Mouse (Mus musculus) midbrain, embryonic 13.5 days (tissue): ENCODE data around the gene Snw1. TPM values are rescaled to one million over a fixed set of nuclear protein-coding genes. Genes with fewer than 3 reads are reported as not detected.

ENCODE experiments used
- ATAC-seq: fragments of 200-750 bp; cut with Nextera tagmentation; 2 replicates; pipeline ENCODE4 v1.8.0; 2017; ENCODE audit warnings: mild to moderate bottlenecking, moderate TSS enrichment, moderate library complexity
- H3K27ac ChIP-seq: fragments of 300-500 bp; sonication (generic); 2 replicates; pipeline ENCODE4 v1.5.1; 2015; ENCODE audit warnings: inconsistent platforms, mild to moderate bottlenecking, moderate library complexity
- H3K27me3 ChIP-seq: fragments of 300-500 bp; sonication (generic); 2 replicates; pipeline ENCODE4 v1.6.1; 2015; ENCODE audit warnings: mild to moderate bottlenecking, inconsistent platforms
- H3K36me3 ChIP-seq: fragments of 300-500 bp; sonication (generic); 2 replicates; pipeline ENCODE4 v1.6.1; 2015; ENCODE audit warnings: mild to moderate bottlenecking, inconsistent platforms
- H3K4me1 ChIP-seq: fragments of 300-500 bp; sonication (generic); replicated peaks from 2 replicates; pipeline ENCODE4 v1.6.1; 2015; ENCODE audit warnings: inconsistent platforms
- H3K4me2 ChIP-seq: fragments of 300-500 bp; sonication (generic); replicated peaks from 2 replicates; pipeline ENCODE4 v1.6.1; 2015; ENCODE audit warnings: moderate library complexity, mild to moderate bottlenecking, inconsistent platforms
- H3K4me3 ChIP-seq: fragments of 300-500 bp; sonication (generic); replicated peaks from 2 replicates; pipeline ENCODE4 v1.5.1; 2015; ENCODE audit warnings: mild to moderate bottlenecking, inconsistent platforms
- H3K9ac ChIP-seq: fragments of 300-500 bp; sonication (generic); replicated peaks from 2 replicates; pipeline ENCODE4 v1.6.1; 2015; ENCODE audit warnings: mild to moderate bottlenecking, inconsistent platforms
- H3K9me3 ChIP-seq: fragments of 300-500 bp; sonication (generic); 2 replicates; pipeline ENCODE4 v1.6.1; 2016; ENCODE audit warnings: mild to moderate bottlenecking, inconsistent platforms
- WGBS: fragments of 180-500 bp; shearing (Covaris S2); methylation state at CpG from one replicate; pipeline ENCODE4 v1.1.7; 2015; 5-methylcytosine and 5-hydroxymethylcytosine counted together
- polyA plus RNA-seq: library from polyadenylated mRNA; unstranded; fragments of >200 nt; fragmentation: Nextera tagmentation; extraction: Ambion mirVana; gene quantifications from 2 replicates; pipeline ENCODE4 v1.2.1, GENCODE M21; 2015

Snw1 gene
- polyA plus RNA-seq, 1 experiment from 2014 or later, result 132 TPM

DNA sequence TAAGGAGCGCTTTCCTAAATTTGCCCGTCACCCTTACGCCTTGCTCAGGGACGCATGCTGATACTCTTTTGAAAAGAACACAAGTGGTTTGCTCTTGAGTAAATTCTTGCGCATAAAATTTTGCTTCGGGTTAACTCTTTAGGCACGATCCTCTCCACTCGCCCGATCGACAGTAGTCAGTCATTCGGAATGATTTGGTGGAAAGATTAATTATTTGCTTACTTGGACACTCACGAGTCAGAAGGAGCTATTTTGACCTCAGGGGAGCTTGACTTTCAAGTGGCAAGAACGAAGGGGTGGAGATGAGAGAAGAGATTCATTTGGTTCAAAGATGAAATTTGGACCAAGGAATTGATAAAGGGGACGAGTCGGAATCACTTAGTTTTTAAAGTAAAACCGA, 27.9 kb downstream of the Snw1 start:
- Histone ChIP-seq H3K4me2 (peak overlapping the region; percentile 95), H3K9me3 (no peaks in the 10 kb centered on the region), H3K4me3 (peak overlapping the region; percentile 99), H3K36me3 (peaks cover 52% of the 10 kb centered on the region), H3K4me1 (peaks cover 27% of the 10 kb centered on the region), H3K27ac (no peak overlapping the region), H3K27me3 (no peaks in the 10 kb centered on the region), H3K9ac (peak overlapping the region; percentile 94; the same call in 1 of the 2 replicates)
- 5% methylated on average over 16 of the region's 16 CpGs for WGBS
- ATAC-seq, result peak; percentile 15; the same call in 1 of the 2 replicates

DNA sequence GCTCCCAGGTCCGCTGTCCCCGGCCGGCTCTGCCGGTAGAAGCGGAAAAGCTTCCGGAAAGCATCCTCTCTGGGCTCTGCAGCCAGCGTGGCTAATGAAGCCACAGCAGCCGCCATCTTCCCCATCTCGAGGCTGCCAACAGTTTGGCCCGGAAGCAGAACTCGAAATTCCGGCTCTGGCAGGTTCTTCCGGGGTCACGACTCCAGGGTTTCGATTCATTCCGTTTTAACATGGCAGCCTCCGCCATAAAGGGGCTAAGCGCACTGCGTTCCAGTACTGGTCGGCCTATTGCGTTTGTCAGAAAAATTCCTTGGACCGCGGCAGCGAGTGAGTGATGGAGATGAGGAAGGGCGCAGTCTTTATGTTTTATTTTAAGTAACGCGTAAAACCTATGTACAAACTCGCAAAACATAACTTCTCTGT, 28.4 kb downstream of the Snw1 start, which contains the start of the genes Slirp and Alkbh1:
Gene Slirp, plus strand, starts transcription at position 197 of the 423 bp plus-strand sequence.
Gene Alkbh1, minus strand, starts transcription at position 318 of the 423 bp plus-strand sequence.
- Histone ChIP-seq H3K4me2 (peak within 1 kb of the TSS; percentile 95), H3K4me1 (peaks cover 27% of the 10 kb centered on the region), H3K27ac (peak within 1 kb of the TSS; percentile 87), H3K36me3 (peaks cover 54% of the 10 kb centered on the region), H3K4me3 (peak within 1 kb of the TSS; percentile 99), H3K9ac (peak within 1 kb of the TSS; percentile 94), H3K27me3 (no peaks in the 10 kb centered on the region), H3K9me3 (no peaks in the 10 kb centered on the region)
- under 1% methylated on average over 28 of the region's 28 CpGs for WGBS
- ATAC-seq, result peak; percentile 97

DNA sequence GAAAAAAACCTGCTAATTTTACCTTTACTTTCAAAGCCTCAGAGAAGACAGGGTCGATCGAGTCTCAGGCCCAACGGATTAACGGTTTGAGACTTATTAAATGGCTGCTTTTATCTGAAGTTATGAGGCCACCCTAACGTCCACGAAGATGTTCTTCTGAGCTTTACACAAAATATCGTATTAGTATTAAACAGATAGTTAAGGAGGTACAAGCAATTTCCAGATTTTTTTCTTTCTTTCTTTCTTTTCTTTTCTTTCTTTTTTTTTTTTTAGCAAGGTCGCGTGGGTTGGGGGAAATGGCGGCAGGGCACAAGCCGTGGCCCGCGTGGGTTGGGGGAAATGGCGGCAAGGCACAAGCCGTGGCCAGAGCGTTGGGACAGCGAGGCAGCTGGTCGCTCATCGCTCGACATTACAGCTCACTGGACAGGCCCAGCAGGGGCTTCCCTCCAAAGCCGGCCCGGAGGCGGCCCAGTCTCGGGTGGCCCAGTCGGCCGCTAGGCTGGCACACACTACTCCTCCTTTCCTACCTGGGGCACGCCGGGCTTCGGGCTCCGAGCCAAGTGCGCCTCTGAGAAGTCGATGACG, 28.9 kb downstream of the Snw1 start:
- ATAC-seq, result peak; percentile 95
- Histone ChIP-seq H3K27me3 (no peaks in the 10 kb centered on the region), H3K9ac (peak overlapping the region; percentile 94), H3K4me2 (peak overlapping the region; percentile 95), H3K36me3 (peaks cover 54% of the 10 kb centered on the region), H3K4me3 (peak overlapping the region; percentile 99), H3K9me3 (no peaks in the 10 kb centered on the region), H3K4me1 (peaks cover 27% of the 10 kb centered on the region), H3K27ac (peak overlapping the region; percentile 87)
- under 1% methylated on average over 33 of the region's 33 CpGs for WGBS

DNA sequence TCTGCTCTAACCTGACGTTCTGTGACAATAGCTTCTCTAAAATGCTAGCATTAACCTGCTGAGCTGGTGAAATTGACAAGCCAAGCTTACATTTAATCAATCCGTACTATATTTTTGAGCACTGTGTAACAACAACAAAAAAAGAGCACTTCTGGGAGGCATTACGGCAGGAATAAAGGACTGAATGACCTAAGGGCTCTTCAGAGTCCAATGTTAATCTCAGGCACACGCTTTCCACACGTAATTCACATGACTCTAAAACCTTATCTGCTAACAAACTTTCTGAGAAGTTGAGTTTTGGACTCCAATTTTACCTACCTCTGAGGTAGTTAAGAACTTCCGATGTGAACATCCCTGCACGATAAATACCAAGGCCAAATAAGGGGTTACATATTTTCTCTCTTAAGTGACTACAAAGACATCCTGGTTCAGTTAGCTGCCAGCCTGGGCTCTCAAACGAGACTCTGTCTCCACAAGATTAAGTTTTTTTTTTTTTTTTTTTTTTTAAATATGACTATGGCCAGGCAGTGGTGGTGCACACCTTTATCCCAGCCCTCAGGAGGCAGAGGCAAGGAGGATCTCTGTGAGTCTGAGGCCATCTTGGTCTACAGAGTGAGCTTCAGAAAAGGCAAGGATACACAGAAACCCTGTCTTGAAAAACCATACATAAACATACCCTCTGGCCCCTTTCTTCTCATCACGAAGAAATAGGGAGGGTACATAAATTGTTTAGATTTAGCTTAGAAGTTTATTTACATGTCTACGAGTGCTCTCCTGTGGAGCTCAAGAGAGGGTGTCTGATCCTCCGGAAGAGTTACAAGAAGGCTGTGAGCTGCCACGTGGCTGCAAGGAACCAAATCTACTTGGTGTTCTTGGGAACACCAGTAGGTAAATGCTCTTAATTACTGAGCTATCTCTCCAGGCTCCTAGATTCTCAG, 29.6 kb downstream of the Snw1 start:
- no peak for ATAC-seq
- peak overlapping the region; percentile 95 for H3K4me2 ChIP-seq
- H3K27me3 ChIP-seq, result no peaks in the 10 kb centered on the region
- peaks cover 27% of the 10 kb centered on the region for H3K4me1 ChIP-seq
- peak overlapping the region; percentile 99 for H3K4me3 ChIP-seq
- peak overlapping the region; percentile 94 for H3K9ac ChIP-seq
- no peaks in the 10 kb centered on the region for H3K9me3 ChIP-seq
- 26% methylated on average over 12 of the region's 12 CpGs for WGBS
- no peak overlapping the region for H3K27ac ChIP-seq
- peaks cover 55% of the 10 kb centered on the region for H3K36me3 ChIP-seq

DNA sequence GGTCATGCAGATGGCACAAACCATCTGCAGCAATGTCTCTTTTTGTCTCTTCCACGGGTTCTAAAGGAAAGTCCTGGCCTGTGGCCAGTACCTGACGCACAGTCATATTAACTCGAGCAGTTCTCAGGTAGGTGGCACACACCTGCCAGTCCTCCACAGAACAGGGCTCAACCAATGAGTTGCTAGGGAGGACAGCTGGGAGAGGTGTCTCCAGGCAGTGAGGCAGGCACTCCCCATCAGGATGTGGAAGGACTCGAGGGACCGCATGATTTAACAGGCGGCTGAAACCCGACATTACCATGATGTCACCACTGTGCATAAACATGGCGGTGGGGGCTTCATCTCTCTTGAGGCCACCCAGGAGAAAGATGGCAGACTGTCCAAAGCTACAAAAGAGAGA, 43.2 kb downstream of the Snw1 start:
- no peaks in the 10 kb centered on the region for H3K9me3 ChIP-seq
- no peak overlapping the region for H3K27ac ChIP-seq
- ATAC-seq, result no peak
- 88% methylated on average over 8 of the region's 8 CpGs for WGBS
- H3K4me3 ChIP-seq, result no peak overlapping the region
- H3K27me3 ChIP-seq, result no peaks in the 10 kb centered on the region
- no peak overlapping the region for H3K9ac ChIP-seq
- peaks cover 75% of the 10 kb centered on the region for H3K36me3 ChIP-seq
- H3K4me2 ChIP-seq, result no peak overlapping the region
- H3K4me1 ChIP-seq, result peaks cover 9% of the 10 kb centered on the region

DNA sequence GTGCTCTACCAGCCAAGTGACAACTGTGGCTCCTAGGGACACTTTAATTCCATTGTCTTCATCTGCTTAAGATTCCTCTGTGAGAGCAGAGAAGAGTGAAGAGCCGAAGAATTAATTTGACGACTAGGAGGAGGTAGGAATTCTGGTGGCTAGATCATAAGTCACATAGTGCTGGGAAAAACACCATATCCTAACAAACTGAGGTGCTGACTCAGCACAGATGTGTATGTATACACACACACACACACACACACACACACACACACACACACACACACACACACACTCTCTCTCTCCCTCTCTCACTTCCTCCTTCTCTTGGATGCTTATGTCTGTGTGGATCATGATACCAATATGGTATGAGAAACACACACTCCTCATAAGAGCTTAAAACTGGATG, 43.8 kb downstream of the Snw1 start:
- Histone ChIP-seq H3K27me3 (no peaks in the 10 kb centered on the region), H3K9me3 (no peaks in the 10 kb centered on the region), H3K4me1 (peaks cover 12% of the 10 kb centered on the region), H3K9ac (no peak overlapping the region), H3K4me3 (no peak overlapping the region), H3K36me3 (peaks cover 75% of the 10 kb centered on the region), H3K4me2 (no peak overlapping the region), H3K27ac (no peak overlapping the region)
- 74% methylated on average over 2 of the region's 2 CpGs for WGBS
- ATAC-seq, result no peak

DNA sequence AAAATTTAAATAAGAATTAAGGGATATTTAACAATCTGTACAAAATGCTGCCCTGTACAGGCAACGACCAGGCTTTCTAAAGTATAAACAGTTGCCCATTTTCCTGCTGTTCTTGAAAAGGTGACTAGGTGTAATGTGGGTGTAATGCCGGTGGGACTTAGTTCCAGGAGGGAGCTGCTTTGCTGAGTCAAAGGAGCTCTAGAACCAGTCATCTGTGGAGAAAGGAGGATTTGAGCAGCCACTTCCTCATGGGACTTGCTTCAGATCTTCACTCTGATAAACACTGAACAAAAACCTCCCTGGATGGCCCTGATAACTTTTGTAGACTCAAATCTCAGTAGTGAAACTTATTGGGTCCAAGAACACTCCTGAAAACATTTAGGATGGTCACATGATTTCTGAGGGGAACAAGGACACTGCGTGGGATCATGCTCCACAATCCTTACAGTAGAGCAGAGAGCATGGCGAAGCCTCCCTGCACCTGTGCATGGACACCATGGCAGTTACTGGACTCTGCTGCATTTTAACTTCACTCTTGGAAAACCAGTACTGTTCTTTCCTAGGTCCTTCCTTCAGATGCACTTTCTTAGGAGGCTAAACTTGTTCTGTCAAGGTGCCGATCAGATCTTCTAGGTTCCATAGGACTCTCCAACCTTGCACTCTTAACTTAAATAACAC, 45.6 kb downstream of the Snw1 start:
- no peaks in the 10 kb centered on the region for H3K9me3 ChIP-seq
- peaks cover 64% of the 10 kb centered on the region for H3K36me3 ChIP-seq
- H3K27ac ChIP-seq, result no peak overlapping the region
- no peak overlapping the region for H3K9ac ChIP-seq
- WGBS, result 90% methylated on average over 5 of the region's 5 CpGs
- H3K4me1 ChIP-seq, result peaks cover 12% of the 10 kb centered on the region
- no peaks in the 10 kb centered on the region for H3K27me3 ChIP-seq
- H3K4me2 ChIP-seq, result no peak overlapping the region
- no peak overlapping the region for H3K4me3 ChIP-seq
- ATAC-seq, result no peak

DNA sequence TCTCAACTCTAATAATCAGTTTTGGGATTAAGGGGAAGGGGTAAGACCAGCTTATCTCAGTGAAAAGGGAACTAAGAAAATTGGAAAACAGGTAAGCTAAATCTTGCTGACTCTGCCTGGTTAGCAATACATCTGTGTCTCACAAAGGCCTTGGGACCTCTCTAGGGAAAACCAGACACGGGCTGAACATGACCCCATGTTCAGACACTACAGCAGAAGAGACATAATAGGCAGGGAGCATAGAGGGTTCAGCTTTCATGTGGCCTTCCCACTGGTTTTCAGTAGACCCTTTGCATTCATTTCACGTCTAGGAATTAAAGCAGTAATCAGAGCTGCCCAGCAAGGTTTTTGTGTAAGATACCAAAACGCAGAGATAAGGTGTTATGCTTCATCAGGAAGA, 47.6 kb downstream of the Snw1 start:
- 17% methylated on average over 3 of the region's 3 CpGs for WGBS
- no peaks in the 10 kb centered on the region for H3K27me3 ChIP-seq
- peaks cover 45% of the 10 kb centered on the region for H3K36me3 ChIP-seq
- H3K4me3 ChIP-seq, result no peak overlapping the region
- H3K4me1 ChIP-seq, result peaks cover 16% of the 10 kb centered on the region
- H3K9ac ChIP-seq, result no peak overlapping the region
- peak; percentile 70 for ATAC-seq
- H3K9me3 ChIP-seq, result no peaks in the 10 kb centered on the region
- peak overlapping the region; percentile 54 for H3K27ac ChIP-seq
- H3K4me2 ChIP-seq, result no peak overlapping the region

DNA sequence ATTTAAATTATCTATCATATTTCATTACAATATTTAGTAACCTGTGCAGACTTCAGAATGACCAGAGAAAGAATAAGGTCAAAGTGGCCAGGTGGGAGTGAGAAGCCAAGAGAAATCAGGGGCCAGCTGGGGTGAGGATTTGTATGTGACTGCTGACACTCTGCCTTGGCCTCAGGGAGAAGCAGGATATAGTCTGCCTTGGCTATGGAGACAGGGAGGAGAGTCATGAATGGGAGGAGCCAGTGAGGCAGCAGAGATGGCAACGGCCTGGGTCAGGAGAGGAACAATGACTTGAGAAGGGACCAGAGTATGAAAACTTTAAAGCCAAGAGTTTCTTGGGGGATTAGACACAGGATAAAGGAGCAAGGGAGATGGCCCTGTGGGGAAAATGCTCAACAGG, 48.4 kb downstream of the Snw1 start:
- no peaks in the 10 kb centered on the region for H3K27me3 ChIP-seq
- no peaks in the 10 kb centered on the region for H3K9me3 ChIP-seq
- H3K4me2 ChIP-seq, result no peak overlapping the region
- no peak overlapping the region for H3K9ac ChIP-seq
- peaks cover 25% of the 10 kb centered on the region for H3K4me1 ChIP-seq
- H3K36me3 ChIP-seq, result peaks cover 36% of the 10 kb centered on the region
- H3K4me3 ChIP-seq, result no peak overlapping the region
- WGBS, result 32% methylated on average over 1 of the region's 1 CpGs
- no peak overlapping the region; the same call in 1 of the 2 replicates for H3K27ac ChIP-seq
- ATAC-seq, result no peak

DNA sequence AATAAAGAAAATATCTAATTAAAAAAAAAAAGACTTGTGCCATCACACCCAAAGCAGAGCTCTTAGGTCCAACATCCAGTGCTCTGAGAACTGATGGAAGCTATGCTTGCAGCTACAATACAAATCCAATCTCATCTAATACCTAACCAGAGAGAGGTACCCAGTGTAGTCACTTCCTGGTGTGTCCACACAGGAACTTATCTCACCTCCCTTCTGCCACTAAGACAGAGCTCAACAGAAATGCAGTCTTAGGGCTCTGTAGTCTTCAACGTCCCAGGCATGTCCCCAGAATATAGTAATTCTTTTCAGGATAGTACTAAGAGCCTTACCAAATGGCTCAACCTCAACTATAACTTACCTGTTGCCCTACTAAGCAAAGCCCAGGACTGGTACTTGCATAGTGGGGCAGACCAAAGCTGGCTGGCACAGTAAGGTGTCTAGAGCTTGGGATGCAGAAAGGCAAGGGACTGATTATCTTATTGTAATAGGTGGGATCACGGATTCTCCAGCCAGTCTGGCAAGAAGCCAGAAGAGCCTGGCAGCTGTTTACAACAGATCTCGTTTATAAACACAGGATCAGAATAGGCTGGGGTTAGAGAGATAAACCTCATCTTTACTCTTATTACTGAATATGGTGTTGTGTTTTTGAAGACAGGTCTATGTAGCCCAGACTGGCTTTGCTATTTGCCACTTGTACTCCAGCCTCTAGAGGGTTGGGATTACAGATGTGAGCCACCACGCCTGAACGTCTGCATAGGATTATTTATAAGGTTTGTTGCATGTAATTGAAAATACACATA, 50.2 kb downstream of the Snw1 start:
- Histone ChIP-seq H3K4me1 (peaks cover 26% of the 10 kb centered on the region), H3K27ac (no peak overlapping the region), H3K4me3 (no peak overlapping the region), H3K36me3 (peaks cover 19% of the 10 kb centered on the region), H3K9ac (no peak overlapping the region), H3K9me3 (no peaks in the 10 kb centered on the region), H3K27me3 (no peaks in the 10 kb centered on the region), H3K4me2 (no peak overlapping the region)
- ATAC-seq, result no peak
- 72% methylated on average over 5 of the region's 5 CpGs for WGBS

DNA sequence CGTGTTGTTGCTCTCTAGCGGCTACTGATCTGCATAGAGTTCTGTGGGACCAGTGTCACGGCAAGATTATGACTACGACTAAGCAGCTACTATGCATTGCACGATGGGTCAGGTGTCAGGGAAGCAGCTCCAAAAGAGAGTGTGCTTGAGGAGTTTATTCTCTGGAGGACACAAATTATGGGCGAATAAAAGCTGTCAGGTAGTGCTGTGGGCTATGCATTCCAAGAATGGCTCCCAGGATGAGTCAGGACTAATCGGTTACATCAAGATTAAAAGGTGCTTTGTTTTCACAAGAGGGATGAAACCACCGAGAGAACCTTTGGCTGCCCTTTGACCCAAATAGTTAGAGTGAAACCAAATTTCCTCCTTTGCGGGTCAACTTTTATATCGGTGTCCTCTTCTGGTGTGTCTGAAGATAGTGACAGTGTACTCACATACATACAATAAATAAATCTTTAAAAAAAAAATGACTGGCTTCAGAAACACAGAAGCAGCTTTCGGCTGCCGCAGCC, 52.0 kb downstream of the Snw1 start:
- Histone ChIP-seq H3K36me3 (peaks cover 12% of the 10 kb centered on the region; the same call in 1 of the 2 replicates), H3K9me3 (no peaks in the 10 kb centered on the region), H3K27ac (peak overlapping the region; percentile 77), H3K4me2 (no peak overlapping the region), H3K9ac (no peak overlapping the region), H3K4me1 (peaks cover 26% of the 10 kb centered on the region), H3K27me3 (no peaks in the 10 kb centered on the region), H3K4me3 (no peak overlapping the region)
- WGBS, result 76% methylated on average over 12 of the region's 12 CpGs
- ATAC-seq, result no peak
